Mouse (Mus musculus): ENCODE data around the gene Ntn3. TPM values are rescaled to one million over a fixed set of nuclear protein-coding genes. Genes with fewer than 3 reads are reported as not detected.

The Ntn3 gene
- total RNA-seq, 2 experiments from 2014 or later: 8.1 to 8.5 TPM

Small RNA genes within 50 kb of the gene (microRNA-seq; reads per million reads assigned to microRNA genes)
- gene Mir5134 (0.42 to 4.0 reads per million in 2 experiments), gene Mir6965 (0 to 0.85 reads per million in 2 experiments)

Other genes with a start within 250 kb of the Ntn3 start
- gene Prss30, start 229.0 kb downstream of the Ntn3 start, total RNA-seq (2021): under 1 TPM in 1 of 2 experiments, not detected in 1; 0.45 TPM
- 1 to 10 TPM; 1.5 to 2.0 TPM for gene Prss22, start 211.4 kb downstream of the Ntn3 start, total RNA-seq (2021)
- gene Prss27, start 171.4 kb downstream of the Ntn3 start, total RNA-seq (2021): not detected
- gene Kctd5, start 136.0 kb downstream of the Ntn3 start, total RNA-seq (2021): 10 to 100 TPM; 22.5 to 23.8 TPM
- gene Pdpk1, start 58.6 kb downstream of the Ntn3 start, total RNA-seq (2021): 100 to 1,000 TPM; 114 to 120 TPM
- gene Amdhd2, start 45.8 kb downstream of the Ntn3 start, total RNA-seq (2021): 10 to 100 TPM; 27.3 to 38.0 TPM
- gene Atp6v0c, start 39.8 kb downstream of the Ntn3 start, total RNA-seq (2021): 1,000 to 10,000 TPM; 1,209 to 1,218 TPM
- 10 to 100 TPM; 62.8 to 66.6 TPM for gene Tbc1d24, start 4.0 kb downstream of the Ntn3 start, total RNA-seq (2021)
- 10 to 100 TPM in 1 of 2 experiments, 1 to 10 TPM in 1; 9.0 to 10.4 TPM for gene Tedc2, start 11.3 kb upstream of the Ntn3 start, total RNA-seq (2021)
- 1 to 10 TPM; 7.1 to 8.1 TPM for gene Ccnf, start 42.0 kb upstream of the Ntn3 start, total RNA-seq (2021)
- 1 to 10 TPM in 1 of 2 experiments, under 1 TPM in 1; 0.91 to 1.3 TPM for gene Abca17, start 141.5 kb upstream of the Ntn3 start, total RNA-seq (2021)
- gene Abca3, start 142.4 kb upstream of the Ntn3 start, total RNA-seq (2021): 10 to 100 TPM; 66.5 to 69.8 TPM
- 100 to 1,000 TPM; 129 to 133 TPM for gene Rnps1, start 205.0 kb upstream of the Ntn3 start, total RNA-seq (2021)
- 10 to 100 TPM; 28.0 to 28.7 TPM for gene Eci1, start 217.1 kb upstream of the Ntn3 start, total RNA-seq (2021)
- 10 to 100 TPM; 10.0 to 10.1 TPM for gene Dnase1l2, start 233.6 kb upstream of the Ntn3 start, total RNA-seq (2021)